Mouse (Mus musculus) heart, adult 2 months (tissue): Measurements from ENCODE around the gene Tfrc.

Experiments used
- CTCF ChIP-seq: fragments of 200-600 bp; IDR thresholded peaks from 2 replicates; pipeline ENCODE4 v1.8.1; 2022; ENCODE audit warnings: antibody characterized with exemption, mild to moderate bottlenecking, moderate library complexity
- EP300 ChIP-seq: fragments of 200-500 bp; IDR thresholded peaks from 2 replicates; pipeline ENCODE4 v1.6.1; 2011; ENCODE audit warnings: low read depth, low read length, control low read depth; ENCODE audit not compliant: insufficient read depth
- POLR2A ChIP-seq: fragments of 200-500 bp; IDR thresholded peaks from 2 replicates; pipeline ENCODE4 v1.6.1; 2011; ENCODE audit warnings: mild to moderate bottlenecking, low read depth, low read length, control low read depth; ENCODE audit not compliant: insufficient read depth

DNA sequence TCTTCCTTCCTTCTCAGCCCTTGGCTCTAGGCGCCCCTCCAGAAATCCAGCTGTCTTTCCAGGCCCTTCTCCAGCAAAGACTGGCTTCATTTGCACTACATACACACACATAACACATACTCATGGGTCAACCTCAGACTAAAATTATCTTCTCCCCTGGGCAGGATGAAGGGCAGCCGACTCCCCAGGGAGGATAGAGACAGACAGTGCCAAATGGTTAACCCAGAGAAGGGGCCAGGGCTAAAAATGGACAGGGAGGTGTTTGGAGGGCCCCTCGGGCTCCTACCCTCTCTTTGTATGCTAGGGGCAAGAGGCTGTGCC, 58.8 kb downstream of the Tfrc start:
- TF ChIP-seq POLR2A (no peak), CTCF (no peak), EP300 (no peak)
